Mouse (Mus musculus): ENCODE results near the gene Zfp553. TPM values are rescaled to one million over a fixed set of nuclear protein-coding genes. Genes with fewer than 3 reads are reported as not detected.
A peak's percentile ranks its signal among the peaks of the same experiment; 100 is the strongest.

Zfp553 gene
- total RNA-seq, 2 experiments from 2014 or later = 16.9 to 18.6 TPM

GRCm38 (mm10) chr7:127260309-127261111 is 27.6 kb downstream of the Zfp553 start, which contains the start of gene Dctpp1:
TSS of gene Dctpp1 (minus strand) at chr7:127260709.
- DNase-seq (ENCODE audit: low spot score in 2 of 2) = peak; percentile 97 to 100
- intact Hi-C loops (cut with DNase I) = no loop called here

GRCm38 (mm10) chr7:127262218-127262961 is 29.5 kb downstream of the Zfp553 start:
- no peak for DNase-seq (ENCODE audit: low spot score in 2 of 2)
- intact Hi-C loops (cut with DNase I) = loop anchor here (2.0 kb wide), 1 partner anchor 78 kb away; no protein-coding TSS in a partner anchor

GRCm38 (mm10) chr7:127263526-127263925 is 30.7 kb downstream of the Zfp553 start:
- DNase-seq (ENCODE audit: low spot score in 2 of 2) = no peak
- intact Hi-C loops (cut with DNase I) = loop anchor here (2.0 kb wide), 1 partner anchor 77 kb away; no protein-coding TSS in a partner anchor

GRCm38 (mm10) chr7:127270256-127270655 is 37.4 kb downstream of the Zfp553 start:
- intact Hi-C loops (cut with DNase I) = no loop called here
- no peak for DNase-seq (ENCODE audit: low spot score in 2 of 2)

GRCm38 (mm10) chr7:127270666-127271065 is 37.8 kb downstream of the Zfp553 start:
- intact Hi-C loops (cut with DNase I) = no loop called here
- DNase-seq (ENCODE audit: low spot score in 2 of 2) = no peak

GRCm38 (mm10) chr7:127271093-127271492 is 38.2 kb downstream of the Zfp553 start:
- intact Hi-C loops (cut with DNase I) = no loop called here
- DNase-seq (ENCODE audit: low spot score in 2 of 2) = no peak

- intact Hi-C loops (cut with DNase I) = no loop called here
- DNase-seq (ENCODE audit: low spot score in 2 of 2) = no peak
Measured at GRCm38 (mm10) chr7:127272566-127272965, 39.7 kb downstream of the Zfp553 start.

- no peak for DNase-seq (ENCODE audit: low spot score in 2 of 2)
- intact Hi-C loops (cut with DNase I) = no loop called here
Measured at GRCm38 (mm10) chr7:127273118-127273923, 40.5 kb downstream of the Zfp553 start.

GRCm38 (mm10) chr7:127273925-127274789 is 41.3 kb downstream of the Zfp553 start, which contains the start of gene Sephs2:
TSS of gene Sephs2 (minus strand) at chr7:127274055.
- peak; percentile 96 to 98 for DNase-seq (ENCODE audit: low spot score in 2 of 2)
- intact Hi-C loops (cut with DNase I) = no loop called here

- intact Hi-C loops (cut with DNase I) = no loop called here
- DNase-seq (ENCODE audit: low spot score in 2 of 2) = no peak
Measured at GRCm38 (mm10) chr7:127276519-127276961, 43.7 kb downstream of the Zfp553 start.

GRCm38 (mm10) chr7:127278311-127278710 is 45.5 kb downstream of the Zfp553 start:
- intact Hi-C loops (cut with DNase I) = no loop called here
- DNase-seq (ENCODE audit: low spot score in 2 of 2) = no peak

GRCm38 (mm10) chr7:127280092-127280491 is 47.2 kb downstream of the Zfp553 start:
- intact Hi-C loops (cut with DNase I) = no loop called here

GRCm38 (mm10) chr7:127281114-127281513 is 48.3 kb downstream of the Zfp553 start:
- intact Hi-C loops (cut with DNase I) = no loop called here
- no peak for DNase-seq (ENCODE audit: low spot score in 2 of 2)

More at GRCm38 (mm10) chr7:127280092-127280491, 47.2 kb downstream of the Zfp553 start:
- DNase-seq (ENCODE audit: low spot score in 2 of 2) = no peak

- no peak for DNase-seq (ENCODE audit: low spot score in 2 of 2)
- intact Hi-C loops (cut with DNase I) = no loop called here
Measured at GRCm38 (mm10) chr7:127282190-127282589, 49.3 kb downstream of the Zfp553 start.

- DNase-seq (ENCODE audit: low spot score in 2 of 2) = no peak
- intact Hi-C loops (cut with DNase I) = no loop called here
Measured at GRCm38 (mm10) chr7:127285154-127285553, 52.3 kb downstream of the Zfp553 start.

All from left cerebral cortex, postnatal 25 days (tissue).